Mouse (Mus musculus): ENCODE results near the gene Hist1h3b. TPM values are rescaled to one million over a fixed set of nuclear protein-coding genes. Genes with fewer than 3 reads are reported as not detected.

Hist1h3b gene
- polyA plus RNA-seq, 1 experiment from 2014 or later = 10.5 TPM

GRCm38 (mm10) chr13:23729192-23729525, 22.9 kb upstream of the Hist1h3b start:
- Histone ChIP-seq H3K9me3 (replicated peaks; ENCODE audit: control insufficient read depth, low read length) (no peaks in the 10 kb centered on the region), H3K4me1 (ENCODE audit: control insufficient read depth, insufficient read depth, low read length) (no peaks in the 10 kb centered on the region), H3K4me3 (ENCODE audit: low read depth, low read length) (no peak overlapping the region), H3K36me3 (replicated peaks; ENCODE audit: control insufficient read depth, insufficient read depth, low read depth, low read length) (no peaks in the 10 kb centered on the region), H3K4me2 (ENCODE audit: low read depth, low read length) (no peak overlapping the region), H3K27me3 (ENCODE audit: control insufficient read depth, insufficient read depth, low read length) (no peaks in the 10 kb centered on the region), H3K9ac (replicated peaks; ENCODE audit: low read length) (no peak overlapping the region), H3K27ac (replicated peaks; ENCODE audit: low read depth, low read length) (no peak overlapping the region)
- WGBS = 95% methylated on average over 9 of the region's 9 CpGs
- DNase-seq (ENCODE audit: low spot score) = no peak
- no peak for ATAC-seq (replicated peaks; ENCODE audit: insufficient number of reproducible peaks, low FRiP score, low TSS enrichment, low read depth)

- no peak for DNase-seq (ENCODE audit: low spot score)
- Histone ChIP-seq H3K27ac (replicated peaks; ENCODE audit: low read depth, low read length) (no peak overlapping the region), H3K36me3 (replicated peaks; ENCODE audit: control insufficient read depth, insufficient read depth, low read depth, low read length) (no peaks in the 10 kb centered on the region), H3K4me1 (ENCODE audit: control insufficient read depth, insufficient read depth, low read length) (no peaks in the 10 kb centered on the region), H3K27me3 (ENCODE audit: control insufficient read depth, insufficient read depth, low read length) (no peaks in the 10 kb centered on the region), H3K9me3 (replicated peaks; ENCODE audit: control insufficient read depth, low read length) (no peaks in the 10 kb centered on the region), H3K4me2 (ENCODE audit: low read depth, low read length) (no peak overlapping the region), H3K4me3 (ENCODE audit: low read depth, low read length) (no peak overlapping the region), H3K9ac (replicated peaks; ENCODE audit: low read length) (no peak overlapping the region)
- 91% methylated on average over 5 of the region's 5 CpGs for WGBS
- ATAC-seq (replicated peaks; ENCODE audit: insufficient number of reproducible peaks, low FRiP score, low TSS enrichment, low read depth) = no peak
These were observed 22.4 kb upstream of the Hist1h3b start for GRCm38 (mm10) chr13:23729706-23730105.

GRCm38 (mm10) chr13:23730479-23730878, 21.6 kb upstream of the Hist1h3b start:
- Histone ChIP-seq H3K4me1 (ENCODE audit: control insufficient read depth, insufficient read depth, low read length) (no peaks in the 10 kb centered on the region), H3K4me3 (ENCODE audit: low read depth, low read length) (no peak overlapping the region), H3K4me2 (ENCODE audit: low read depth, low read length) (no peak overlapping the region), H3K9ac (replicated peaks; ENCODE audit: low read length) (no peak overlapping the region), H3K27ac (replicated peaks; ENCODE audit: low read depth, low read length) (no peak overlapping the region), H3K27me3 (ENCODE audit: control insufficient read depth, insufficient read depth, low read length) (no peaks in the 10 kb centered on the region), H3K9me3 (replicated peaks; ENCODE audit: control insufficient read depth, low read length) (no peaks in the 10 kb centered on the region), H3K36me3 (replicated peaks; ENCODE audit: control insufficient read depth, insufficient read depth, low read depth, low read length) (no peaks in the 10 kb centered on the region)
- 53% methylated on average over 8 of the region's 8 CpGs for WGBS
- no peak for ATAC-seq (replicated peaks; ENCODE audit: insufficient number of reproducible peaks, low FRiP score, low TSS enrichment, low read depth)
- no peak for DNase-seq (ENCODE audit: low spot score)

GRCm38 (mm10) chr13:23732156-23732804, 19.8 kb upstream of the Hist1h3b start:
- Histone ChIP-seq H3K4me2 (ENCODE audit: low read depth, low read length) (no peak overlapping the region), H3K9me3 (replicated peaks; ENCODE audit: control insufficient read depth, low read length) (no peaks in the 10 kb centered on the region)
- DNase-seq (ENCODE audit: low spot score) = peak; percentile 70

GRCm38 (mm10) chr13:23737091-23737490, 15.0 kb upstream of the Hist1h3b start:
- no peak overlapping the region for H3K9ac ChIP-seq (replicated peaks; ENCODE audit: low read length)
- ATAC-seq (replicated peaks; ENCODE audit: insufficient number of reproducible peaks, low FRiP score, low TSS enrichment, low read depth) (no peak), DNase-seq (ENCODE audit: low spot score) (no peak)
- H3K27me3 ChIP-seq (ENCODE audit: control insufficient read depth, insufficient read depth, low read length) = no peaks in the 10 kb centered on the region
- no peaks in the 10 kb centered on the region for H3K9me3 ChIP-seq (replicated peaks; ENCODE audit: control insufficient read depth, low read length)
- no peak overlapping the region for H3K4me2 ChIP-seq (ENCODE audit: low read depth, low read length)
- WGBS = 77% methylated on average over 5 of the region's 5 CpGs
- H3K36me3 ChIP-seq (replicated peaks; ENCODE audit: control insufficient read depth, insufficient read depth, low read depth, low read length) = no peaks in the 10 kb centered on the region
- no peak overlapping the region for H3K4me3 ChIP-seq (ENCODE audit: low read depth, low read length)
- no peaks in the 10 kb centered on the region for H3K4me1 ChIP-seq (ENCODE audit: control insufficient read depth, insufficient read depth, low read length)
- H3K27ac ChIP-seq (replicated peaks; ENCODE audit: low read depth, low read length) = no peak overlapping the region

More at GRCm38 (mm10) chr13:23732156-23732804, 19.8 kb upstream of the Hist1h3b start:
- no peak overlapping the region for H3K4me3 ChIP-seq (ENCODE audit: low read depth, low read length)
- no peaks in the 10 kb centered on the region for H3K36me3 ChIP-seq (replicated peaks; ENCODE audit: control insufficient read depth, insufficient read depth, low read depth, low read length)
- no peaks in the 10 kb centered on the region for H3K4me1 ChIP-seq (ENCODE audit: control insufficient read depth, insufficient read depth, low read length)
- H3K9ac ChIP-seq (replicated peaks; ENCODE audit: low read length) = no peak overlapping the region
- no peak for ATAC-seq (replicated peaks; ENCODE audit: insufficient number of reproducible peaks, low FRiP score, low TSS enrichment, low read depth)
- no peaks in the 10 kb centered on the region for H3K27me3 ChIP-seq (ENCODE audit: control insufficient read depth, insufficient read depth, low read length)
- H3K27ac ChIP-seq (replicated peaks; ENCODE audit: low read depth, low read length) = no peak overlapping the region
- WGBS = 26% methylated on average over 8 of the region's 8 CpGs

- Histone ChIP-seq H3K27me3 (ENCODE audit: control insufficient read depth, insufficient read depth, low read length) (no peaks in the 10 kb centered on the region), H3K4me2 (ENCODE audit: low read depth, low read length) (no peak overlapping the region), H3K36me3 (replicated peaks; ENCODE audit: control insufficient read depth, insufficient read depth, low read depth, low read length) (no peaks in the 10 kb centered on the region), H3K4me1 (ENCODE audit: control insufficient read depth, insufficient read depth, low read length) (no peaks in the 10 kb centered on the region), H3K9ac (replicated peaks; ENCODE audit: low read length) (peak overlapping the region; percentile 87; the same call in 1 of the 2 replicates), H3K27ac (replicated peaks; ENCODE audit: low read depth, low read length) (peak overlapping the region; percentile 99), H3K9me3 (replicated peaks; ENCODE audit: control insufficient read depth, low read length) (no peaks in the 10 kb centered on the region), H3K4me3 (ENCODE audit: low read depth, low read length) (no peak overlapping the region)
- DNase-seq (ENCODE audit: low spot score) = peak; percentile 42
- 22% methylated on average over 4 of the region's 4 CpGs for WGBS
- no peak for ATAC-seq (replicated peaks; ENCODE audit: insufficient number of reproducible peaks, low FRiP score, low TSS enrichment, low read depth)
These were observed 14.0 kb upstream of the Hist1h3b start for GRCm38 (mm10) chr13:23738041-23738440.

- H3K27ac ChIP-seq (replicated peaks; ENCODE audit: low read depth, low read length) = peak within 1 kb of the TSS; percentile 99
- H3K4me3 ChIP-seq (ENCODE audit: low read depth, low read length) = peak within 1 kb of the TSS; percentile 56
- H3K36me3 ChIP-seq (replicated peaks; ENCODE audit: control insufficient read depth, insufficient read depth, low read depth, low read length) = no peaks in the 10 kb centered on the region
- H3K9ac ChIP-seq (replicated peaks; ENCODE audit: low read length) = peak within 1 kb of the TSS; percentile 87
- H3K27me3 ChIP-seq (ENCODE audit: control insufficient read depth, insufficient read depth, low read length) = no peaks in the 10 kb centered on the region
- peak; percentile 96 for ATAC-seq (replicated peaks; ENCODE audit: insufficient number of reproducible peaks, low FRiP score, low TSS enrichment, low read depth)
- peak within 1 kb of the TSS; percentile 90 for H3K4me2 ChIP-seq (ENCODE audit: low read depth, low read length)
- H3K4me1 ChIP-seq (ENCODE audit: control insufficient read depth, insufficient read depth, low read length) = no peaks in the 10 kb centered on the region
- no peaks in the 10 kb centered on the region for H3K9me3 ChIP-seq (replicated peaks; ENCODE audit: control insufficient read depth, low read length)
- under 1% methylated on average over 30 of the region's 38 CpGs for WGBS
- DNase-seq (ENCODE audit: low spot score) = peak; percentile 94
These were observed 13.4 kb upstream of the Hist1h3b start, which contains the start of gene Hist1h1c for GRCm38 (mm10) chr13:23738677-23739068. Hist1h1c (plus strand) TSS chr13:23738808.

GRCm38 (mm10) chr13:23739069-23739921, 12.8 kb upstream of the Hist1h3b start:
- Histone ChIP-seq H3K4me2 (ENCODE audit: low read depth, low read length) (peak overlapping the region; percentile 90), H3K9me3 (replicated peaks; ENCODE audit: control insufficient read depth, low read length) (no peaks in the 10 kb centered on the region), H3K36me3 (replicated peaks; ENCODE audit: control insufficient read depth, insufficient read depth, low read depth, low read length) (no peaks in the 10 kb centered on the region), H3K27me3 (ENCODE audit: control insufficient read depth, insufficient read depth, low read length) (no peaks in the 10 kb centered on the region), H3K9ac (replicated peaks; ENCODE audit: low read length) (peak overlapping the region; percentile 87), H3K4me3 (ENCODE audit: low read depth, low read length) (peak overlapping the region; percentile 56), H3K4me1 (ENCODE audit: control insufficient read depth, insufficient read depth, low read length) (no peaks in the 10 kb centered on the region), H3K27ac (replicated peaks; ENCODE audit: low read depth, low read length) (peak overlapping the region; percentile 99)
- WGBS = under 1% methylated on average over 39 of the region's 39 CpGs
- DNase-seq (ENCODE audit: low spot score) = peak; percentile 93
- ATAC-seq (replicated peaks; ENCODE audit: insufficient number of reproducible peaks, low FRiP score, low TSS enrichment, low read depth) = peak; percentile 91
